Mouse (Mus musculus) adrenal gland (tissue): Measurements from ENCODE around the gene Olfr62.

Experiments used
- intact Hi-C: fragments of 180-260 bp; cut with DNase I; formaldehyde crosslinking; loops from one replicate; pipeline ENCODE4 v1.15.1; 2025
- long read RNA-seq, 2 experiments: library from polyadenylated mRNA; unstranded; transcript quantifications; one replicate each; pipeline ENCODE4 v2.0.0; 2020; ENCODE audit warnings: borderline replicate concordance in 1 of 2; ENCODE audit not compliant: insufficient replicate concordance in 1 of 2

The Olfr62 gene
- long read RNA-seq, experiment 1, result 0 reads
- long read RNA-seq, experiment 2, result 0 reads

DNA sequence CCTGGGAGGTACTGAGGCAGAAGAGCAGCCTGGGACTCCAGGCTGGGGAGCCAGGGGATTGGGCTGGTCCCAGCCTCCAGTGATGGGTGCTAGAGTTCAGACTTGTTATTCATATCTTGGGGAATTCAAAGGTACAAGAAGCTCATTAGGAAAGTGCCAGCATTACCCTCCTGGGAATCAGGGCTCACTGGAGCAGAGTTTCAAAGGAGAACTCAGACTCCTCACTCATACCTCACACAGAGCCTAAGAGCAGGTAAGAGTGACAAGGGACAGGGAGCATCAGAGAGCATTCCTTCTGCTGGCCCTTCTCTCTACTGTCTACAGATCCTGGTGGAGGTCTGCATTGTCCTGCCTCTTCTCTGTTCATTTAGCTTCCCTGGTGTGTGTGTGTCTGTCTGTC lies at the start of gene Olfr62:
TSS of gene Olfr62 (plus strand) at position 301 of the 400 bp plus-strand sequence.
- intact Hi-C loops, result no loop called here

DNA sequence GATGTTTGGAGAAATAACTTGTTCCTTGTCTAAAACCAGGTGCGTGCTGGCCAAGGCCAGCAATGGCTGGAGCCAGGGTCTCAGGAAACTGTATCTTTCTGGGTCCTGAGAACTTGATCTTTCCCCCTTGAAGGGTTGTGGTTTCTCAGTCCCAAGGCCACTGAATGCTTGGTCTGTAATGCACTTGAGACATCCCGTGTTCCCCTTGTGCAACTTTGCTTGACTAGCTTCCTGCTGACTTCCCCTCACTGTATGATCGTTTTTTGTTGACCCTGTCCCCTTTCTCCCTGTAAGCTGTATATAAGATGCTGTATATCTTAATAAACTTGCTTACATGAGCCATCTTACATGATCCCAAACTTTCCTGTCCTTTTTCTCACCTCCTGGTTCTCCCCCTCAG lies 48.9 kb upstream of the Olfr62 start:
- intact Hi-C loops, result no loop called here

DNA sequence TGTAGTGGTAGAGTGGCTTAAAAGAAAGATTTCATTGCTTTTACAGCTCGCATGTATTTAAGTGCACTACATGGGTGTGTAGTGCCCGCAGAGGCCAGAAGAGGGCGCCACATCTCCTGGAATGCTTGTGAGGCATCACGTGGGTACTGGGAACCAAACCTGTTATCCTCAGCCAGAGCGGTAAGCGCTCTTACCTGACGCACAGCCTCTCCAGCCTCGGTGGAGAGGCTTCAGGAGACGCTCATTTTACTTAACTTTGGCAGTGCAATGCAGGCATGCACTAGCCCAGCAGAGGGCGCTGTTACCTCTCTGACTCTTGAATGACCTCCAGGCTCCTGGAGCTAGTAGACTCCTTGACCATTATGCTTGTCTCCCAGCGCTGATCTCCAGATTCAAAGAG lies 46.1 kb upstream of the Olfr62 start:
- intact Hi-C loops, result no loop called here

GRCm38 (mm10) chr4:118615412-118615811 lies 43.3 kb upstream of the Olfr62 start:
- intact Hi-C loops, result no loop called here

GRCm38 (mm10) chr4:118620279-118620966 lies 38.3 kb upstream of the Olfr62 start, which contains the start of the genes Cfap57 and Ebna1bp2:
Gene Cfap57, minus strand, starts transcription at chr4:118620777.
Gene Ebna1bp2, plus strand, starts transcription at chr4:118620799.
- intact Hi-C loops, result no loop called here

DNA sequence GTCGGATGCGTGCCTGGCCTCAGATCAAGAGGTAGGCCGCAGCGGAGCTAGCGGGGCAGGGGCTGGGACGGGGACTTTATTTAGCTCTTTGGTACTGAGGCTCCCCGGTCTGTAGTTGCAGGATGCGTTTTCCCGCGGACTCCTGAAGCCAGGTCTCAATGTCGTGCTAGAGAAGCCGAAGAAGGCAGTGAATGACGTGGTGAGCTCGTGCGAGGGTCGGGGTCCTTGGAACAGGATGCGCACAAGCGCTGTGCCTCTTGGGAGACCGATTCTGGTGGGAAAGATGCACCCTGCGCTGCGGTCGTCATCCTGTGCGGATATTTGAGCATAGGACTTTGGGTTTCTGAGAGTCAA lies 37.8 kb upstream of the Olfr62 start:
- intact Hi-C loops, result no loop called here

DNA sequence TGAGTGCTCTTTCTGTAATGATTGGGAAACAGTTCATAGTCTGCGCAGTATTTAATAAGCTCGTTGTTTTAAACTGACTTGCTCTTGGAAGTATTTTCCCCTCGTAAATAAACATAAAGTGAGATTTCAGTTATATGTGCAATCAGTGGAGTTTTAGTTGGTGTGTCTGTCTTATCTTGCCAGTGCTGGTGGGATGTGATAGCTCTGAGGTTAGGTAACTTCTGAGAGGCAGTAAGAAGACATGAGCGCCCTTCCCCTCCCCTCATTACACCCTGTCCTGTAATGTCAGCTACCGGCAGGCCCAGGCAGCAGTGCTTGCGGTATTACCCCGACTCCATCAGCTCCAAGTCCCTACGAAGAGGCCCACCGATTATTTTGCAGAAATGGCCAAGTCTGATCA lies 37.0 kb upstream of the Olfr62 start:
- intact Hi-C loops, result no loop called here

DNA sequence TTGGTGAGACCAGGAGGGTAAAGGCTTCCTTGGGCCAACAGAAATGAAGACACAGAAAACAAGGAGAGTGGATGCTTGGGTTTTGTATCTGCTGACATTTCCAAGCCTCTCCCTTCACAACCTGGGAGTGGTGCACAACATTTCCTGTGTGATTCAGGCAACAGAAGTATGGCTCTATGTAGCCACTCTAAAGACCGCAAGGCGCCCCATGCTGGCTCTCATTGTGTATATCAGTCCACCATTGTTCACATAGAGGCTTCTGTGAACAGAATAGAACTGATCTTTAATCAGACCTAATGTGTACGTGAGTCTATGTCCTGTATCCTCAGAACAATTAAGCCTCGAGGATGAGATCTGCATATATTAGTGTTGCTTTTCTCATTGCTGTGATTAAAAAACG lies 28.5 kb upstream of the Olfr62 start:
- intact Hi-C loops, result no loop called here

DNA sequence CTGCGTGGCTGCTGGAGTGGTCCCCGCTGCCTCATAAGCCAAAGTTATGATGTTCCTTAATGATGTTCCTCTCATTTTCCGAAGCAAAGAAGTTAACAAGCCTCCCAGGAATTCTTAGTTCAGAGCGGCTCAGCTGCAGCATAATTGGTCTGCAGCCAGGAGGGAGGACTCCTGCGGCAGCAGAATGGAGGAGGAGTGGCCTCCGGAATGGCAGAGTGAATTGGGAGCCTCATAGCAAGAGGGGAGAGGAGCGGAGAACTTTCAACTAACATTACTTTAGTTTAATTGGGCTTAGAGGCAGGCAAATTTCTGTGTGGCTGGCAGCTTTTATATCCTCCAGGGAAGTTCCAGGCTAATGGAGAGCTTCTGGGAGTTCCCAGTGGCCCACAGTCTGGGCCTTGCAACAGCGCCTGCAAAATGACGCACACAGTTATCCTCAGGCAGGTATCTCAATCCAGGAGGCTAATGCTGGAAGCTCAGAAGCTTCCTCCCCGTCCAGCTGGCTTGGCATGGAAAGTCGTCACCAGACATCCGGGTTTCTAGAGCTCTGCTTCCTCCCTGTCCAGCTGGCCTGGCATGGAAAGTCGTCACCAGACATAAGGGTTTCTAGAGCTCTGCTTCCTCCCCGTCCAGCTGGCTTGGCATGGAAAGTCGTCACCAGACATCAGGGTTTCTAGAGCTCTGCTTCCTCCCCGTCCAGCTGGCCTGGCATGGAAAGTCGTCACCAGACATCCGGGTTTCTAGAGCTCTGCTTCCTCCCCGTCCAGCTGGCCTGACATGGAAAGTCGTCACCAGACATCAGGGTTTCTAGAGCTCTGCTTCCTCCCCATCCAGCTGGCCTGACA lies 16.2 kb upstream of the Olfr62 start:
- intact Hi-C loops, result no loop called here

GRCm38 (mm10) chr4:118645234-118645633 lies 13.5 kb upstream of the Olfr62 start:
- intact Hi-C loops, result loop anchor here (5.0 kb wide), 1 partner anchor 342 kb away; no protein-coding TSS in a partner anchor

DNA sequence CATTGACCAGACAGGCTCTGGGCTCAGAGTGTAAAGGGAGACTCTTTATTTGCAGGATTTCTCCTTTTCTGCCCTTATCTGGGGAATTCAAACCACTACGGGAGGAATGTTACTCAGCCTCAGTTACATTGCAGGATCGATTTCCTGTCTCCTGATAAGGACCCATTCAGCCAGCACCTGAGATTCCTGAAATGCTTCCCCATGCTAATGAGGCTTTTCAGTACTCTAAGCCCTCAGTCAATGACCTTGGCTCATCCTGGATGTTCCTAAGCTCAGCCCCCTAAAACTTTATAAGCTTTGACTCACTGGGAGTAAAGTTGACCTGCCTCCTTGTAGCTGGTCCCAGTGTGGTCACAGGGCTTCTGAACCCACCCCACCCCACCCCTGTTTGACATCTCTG lies 28.3 kb downstream of the Olfr62 start:
- intact Hi-C loops, result no loop called here

GRCm38 (mm10) chr4:118692412-118692973 lies 33.7 kb downstream of the Olfr62 start, which contains the start of gene Olfr1342:
Gene Olfr1342, minus strand, starts transcription at chr4:118692756.
- intact Hi-C loops, result no loop called here

DNA sequence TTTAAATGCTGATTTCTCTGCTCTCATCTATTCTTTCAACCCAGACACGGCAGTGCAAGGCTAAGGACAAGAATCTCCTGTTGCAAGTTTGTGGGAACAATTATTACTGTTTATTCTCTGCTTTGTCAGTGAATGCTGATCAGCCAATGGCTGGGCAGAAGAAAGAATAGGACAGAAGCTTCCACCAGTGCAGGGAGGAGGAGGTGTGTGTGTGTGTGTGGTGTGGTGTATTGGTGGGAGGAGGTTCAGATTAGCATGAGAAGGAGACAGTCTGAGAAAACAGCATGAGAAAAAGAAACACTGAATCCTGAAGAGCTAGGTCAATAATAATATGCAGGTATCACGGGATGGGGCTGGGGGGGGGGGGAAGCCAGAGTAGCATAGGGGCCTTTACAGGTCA lies 35.1 kb downstream of the Olfr62 start:
- intact Hi-C loops, result no loop called here

DNA sequence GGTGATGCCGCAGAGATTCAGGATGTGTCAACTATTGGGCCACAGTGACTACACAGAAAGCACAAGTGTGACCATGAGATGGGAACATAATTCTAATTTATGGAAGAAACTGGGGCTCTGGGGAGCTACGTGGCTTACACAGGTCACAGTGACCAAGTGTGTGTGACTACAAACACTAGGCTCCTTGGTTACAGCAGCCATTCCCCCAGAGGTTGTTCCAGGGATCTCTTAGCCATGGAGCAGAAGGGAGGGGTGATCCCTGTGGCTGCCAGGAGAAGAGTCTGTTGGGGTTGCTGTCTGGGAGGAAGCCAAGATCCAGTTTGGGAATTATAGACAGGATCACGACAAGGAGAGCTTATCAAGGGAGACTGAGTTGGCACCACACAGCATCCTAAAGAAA lies 44.5 kb downstream of the Olfr62 start, which contains the start of gene Olfr1341:
TSS of gene Olfr1341 (plus strand) at position 301 of the 400 bp plus-strand sequence.
- intact Hi-C loops, result no loop called here

DNA sequence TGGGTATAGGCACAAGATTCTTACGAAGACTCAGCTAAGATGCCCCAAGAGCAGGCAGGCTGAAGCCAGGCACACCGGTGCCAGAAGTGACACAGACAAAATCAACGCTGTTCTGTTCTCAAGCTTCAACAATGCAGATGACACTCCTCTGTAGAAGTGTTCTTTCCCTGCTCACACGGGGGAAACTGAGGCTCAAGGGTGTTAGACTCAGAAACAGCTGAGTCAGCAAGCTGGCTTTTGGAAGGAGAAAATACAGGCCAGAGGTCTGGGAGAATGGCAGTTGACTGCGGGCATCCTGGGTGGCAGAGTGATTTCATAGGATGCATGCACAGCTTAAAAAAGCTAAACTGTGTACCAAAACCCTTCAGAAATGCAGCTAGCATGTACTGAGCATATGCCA lies 49.3 kb downstream of the Olfr62 start:
- intact Hi-C loops, result no loop called here

- intact Hi-C loops, result no loop called here
Measured at GRCm38 (mm10) chr4:118711656-118712055, 52.9 kb downstream of the Olfr62 start.
